Mouse (Mus musculus) T-helper 1 cell (primary cell): ENCODE measurements around the gene Sptb.

Source experiments
- in situ Hi-C: fragments of 300-600 bp; cut with MboI, MseI; formaldehyde crosslinking; loops from one replicate; pipeline ENCODE4 v1.15.1; 2025; ENCODE audit warnings: high pct_unique_total_duplicates

The Sptb gene

DNA sequence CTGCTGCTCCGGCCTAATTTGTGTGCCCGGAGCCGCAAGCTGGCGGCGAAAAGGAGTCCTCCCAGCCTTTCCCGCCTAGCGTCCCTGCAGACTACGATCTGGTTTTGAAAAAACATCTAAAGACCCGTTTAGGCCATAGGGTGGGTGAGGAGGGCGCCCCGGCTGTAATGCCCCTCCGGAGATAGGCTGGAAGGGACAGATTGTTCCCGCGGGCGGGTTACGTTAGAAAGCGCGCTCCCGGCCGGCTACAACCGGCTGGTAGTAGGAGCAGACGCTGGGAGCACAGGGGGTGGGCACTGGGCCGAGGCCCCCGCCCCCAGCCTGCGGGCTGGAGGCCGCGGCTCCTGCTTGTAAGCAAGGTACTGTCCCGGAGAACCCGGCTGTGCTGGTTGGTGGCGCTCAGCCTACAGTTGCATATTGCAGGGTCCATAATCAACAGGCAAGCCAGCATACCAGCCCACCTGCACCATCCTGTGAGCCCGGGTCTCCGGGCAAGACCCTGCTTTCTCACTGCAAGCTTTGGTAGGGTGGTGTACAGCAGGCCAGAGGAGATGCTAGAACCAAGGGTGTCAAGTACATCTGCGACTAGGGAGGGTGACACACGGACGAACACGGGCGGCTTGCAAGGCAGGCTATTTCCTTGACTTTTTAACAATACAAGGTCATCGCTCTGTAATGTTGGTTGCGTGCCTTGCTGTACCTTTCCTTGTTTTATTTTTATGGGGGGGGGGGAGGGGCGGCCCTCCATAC lies at the start of gene Sptb:
TSS of gene Sptb (minus strand) at position 197 of the 750 bp plus-strand sequence.
- in situ Hi-C loops: no loop called here

DNA sequence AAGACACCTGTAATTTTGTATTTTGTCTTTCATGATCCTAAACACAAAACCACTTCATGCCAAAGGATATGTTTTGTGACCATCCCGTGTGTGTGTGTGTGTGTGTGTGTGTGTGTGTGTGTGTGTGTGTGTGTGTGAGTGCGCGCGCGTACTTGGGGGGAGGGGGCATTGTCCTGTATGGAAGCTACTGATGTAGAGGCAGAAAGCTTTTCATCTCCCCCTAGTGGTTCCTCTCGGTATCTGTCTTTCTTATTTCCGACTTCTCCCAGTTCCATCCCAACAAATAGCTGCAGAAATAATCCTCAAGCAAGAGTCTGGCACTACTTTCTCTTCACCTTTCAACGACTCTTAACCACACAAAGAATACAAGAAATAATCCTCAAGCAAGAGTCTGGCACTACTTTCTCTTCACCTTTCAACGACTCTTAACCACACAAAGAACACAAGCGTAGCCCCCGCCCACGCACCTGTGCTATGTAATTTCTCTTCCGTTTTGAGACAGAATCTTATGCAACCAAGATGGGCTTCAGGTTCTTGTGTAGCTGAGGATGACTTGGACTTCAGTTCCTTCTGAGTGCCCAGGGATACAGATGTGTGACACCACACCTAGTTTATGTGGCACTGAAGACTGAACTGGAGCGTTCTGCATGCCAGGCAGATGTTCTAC lies 42.4 kb upstream of the Sptb start:
- in situ Hi-C loops: no loop called here

DNA sequence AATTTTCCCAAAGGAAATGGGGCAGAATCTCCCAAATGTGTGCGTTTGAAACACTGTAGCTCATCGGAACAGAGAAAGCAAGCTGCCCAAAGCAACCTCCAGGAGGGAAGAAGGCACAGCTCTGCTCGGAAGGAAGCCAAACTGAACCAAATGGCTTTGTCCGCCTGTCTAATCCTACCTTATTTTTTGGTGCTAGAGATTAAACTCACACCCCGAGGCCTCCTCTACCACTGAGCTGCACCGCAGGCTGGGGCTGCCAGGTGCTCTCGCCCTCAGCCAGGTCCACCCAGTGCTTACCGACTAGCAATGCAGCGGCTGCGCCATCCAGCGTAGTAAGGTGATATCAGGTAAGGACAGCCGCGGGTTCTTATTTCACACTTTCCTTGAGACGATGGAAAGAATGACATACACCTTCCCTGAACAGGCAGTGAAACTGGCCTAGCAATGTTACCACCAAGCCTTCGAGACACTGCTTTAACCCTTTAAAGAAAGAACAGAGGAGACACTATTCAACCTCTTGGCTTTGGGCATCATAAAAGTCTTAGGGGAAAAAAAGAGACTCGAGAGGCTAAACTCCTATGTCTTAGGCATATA lies 40.6 kb upstream of the Sptb start:
- in situ Hi-C loops: no loop called here

DNA sequence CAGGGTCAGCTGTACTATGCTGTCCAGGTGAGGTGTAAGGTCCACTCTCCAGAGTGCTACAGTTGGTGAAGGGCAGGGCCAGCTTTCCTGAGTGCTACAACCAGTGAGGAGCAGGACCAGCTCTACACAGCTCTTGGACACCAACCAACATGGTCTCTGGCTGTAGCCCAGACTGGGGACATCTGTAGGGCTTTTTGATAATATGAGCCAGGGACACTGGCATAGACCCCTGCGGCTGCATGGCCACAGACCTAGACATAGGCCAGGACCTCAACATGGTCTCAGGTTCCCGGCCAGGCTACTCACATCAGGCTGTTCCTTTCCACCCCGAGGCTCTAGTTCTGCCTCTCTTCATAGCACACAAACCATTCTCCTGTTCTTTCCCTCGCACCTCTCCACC lies 17.6 kb upstream of the Sptb start:
- in situ Hi-C loops: no loop called here

DNA sequence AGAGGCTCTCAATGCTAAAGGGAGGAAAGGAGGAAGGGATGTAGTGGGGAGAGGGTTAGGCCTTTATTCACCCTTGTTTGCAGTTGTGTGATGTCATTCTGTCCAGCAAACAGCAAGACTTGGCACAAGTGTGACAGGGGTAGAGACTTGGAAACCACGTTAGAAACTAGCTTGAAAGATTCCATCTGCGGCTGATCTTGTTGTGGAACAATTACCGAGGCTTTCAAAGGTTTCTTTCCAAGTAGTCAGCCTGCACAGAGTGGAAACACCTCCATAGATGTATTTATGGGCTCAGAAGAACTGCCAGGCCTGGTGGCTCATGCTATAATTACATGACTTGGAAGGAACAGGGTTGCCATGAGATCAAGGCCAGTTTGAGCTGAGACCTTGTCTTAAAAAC lies 11.7 kb upstream of the Sptb start:
- in situ Hi-C loops: no loop called here

DNA sequence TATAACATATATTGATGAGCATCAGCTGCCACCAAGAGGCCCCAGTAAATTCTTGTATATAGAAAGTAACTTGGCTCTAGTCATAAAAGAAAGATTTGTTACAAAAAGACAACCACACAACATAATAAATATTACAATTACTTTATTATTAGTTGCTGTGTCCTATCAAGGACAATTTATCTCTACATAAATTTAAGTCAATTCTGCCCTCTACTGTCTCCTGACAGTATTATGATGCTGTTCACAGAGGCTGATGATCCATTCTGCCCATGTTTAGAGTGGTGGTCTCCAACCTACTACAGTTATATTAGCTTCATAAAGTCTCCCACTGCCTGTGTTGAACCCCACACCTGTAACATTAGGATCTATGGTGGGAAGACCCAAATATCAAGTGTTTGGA lies 10.2 kb upstream of the Sptb start:
- in situ Hi-C loops: no loop called here

DNA sequence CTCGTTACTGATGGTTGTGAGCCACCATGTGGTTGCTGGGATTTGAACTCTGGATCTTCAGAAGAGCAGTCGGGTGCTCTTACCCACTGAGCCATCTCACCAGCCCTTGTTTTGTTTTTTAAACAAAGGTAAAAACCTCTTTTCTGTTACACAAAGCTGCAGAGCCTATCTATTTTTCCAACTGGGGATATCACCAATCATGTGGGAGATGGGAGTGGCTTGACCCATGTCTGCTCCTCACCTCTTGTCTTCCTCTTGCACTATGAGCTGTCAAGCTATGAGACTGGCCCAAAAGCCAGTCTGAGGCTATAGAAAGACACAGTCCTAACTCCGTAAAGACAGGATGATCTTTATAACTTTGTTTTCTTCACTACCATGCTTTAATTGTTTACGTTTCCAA lies 8.0 kb upstream of the Sptb start:
- in situ Hi-C loops: no loop called here

DNA sequence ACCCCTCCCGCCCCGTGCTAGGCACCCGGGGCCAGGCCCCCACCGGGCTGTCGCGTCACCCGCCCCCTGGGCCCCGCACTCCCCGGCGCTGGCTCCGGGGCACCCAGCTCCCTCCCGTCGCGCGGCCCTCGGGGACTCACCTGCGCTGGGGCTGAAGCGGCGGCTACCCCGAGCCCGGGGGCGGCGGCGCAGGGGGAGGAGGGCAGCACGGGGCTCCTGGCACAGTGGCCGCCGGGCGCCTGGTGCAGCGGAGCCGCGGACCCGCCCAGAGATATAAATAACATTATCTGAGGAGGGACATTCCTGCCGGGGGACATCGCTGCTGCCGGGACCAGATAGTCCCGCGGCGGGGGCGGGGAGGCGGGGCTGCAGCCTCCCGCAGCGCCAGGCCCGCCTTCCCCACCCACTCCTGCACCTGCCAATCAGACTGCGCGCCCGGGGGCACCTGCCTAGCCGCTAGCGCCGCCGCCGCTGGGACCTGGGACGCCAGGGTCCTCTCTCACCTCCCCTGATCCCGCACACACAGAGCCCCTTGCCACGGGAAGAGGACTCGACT lies 474 bp downstream of the Sptb start:
- in situ Hi-C loops: no loop called here

DNA sequence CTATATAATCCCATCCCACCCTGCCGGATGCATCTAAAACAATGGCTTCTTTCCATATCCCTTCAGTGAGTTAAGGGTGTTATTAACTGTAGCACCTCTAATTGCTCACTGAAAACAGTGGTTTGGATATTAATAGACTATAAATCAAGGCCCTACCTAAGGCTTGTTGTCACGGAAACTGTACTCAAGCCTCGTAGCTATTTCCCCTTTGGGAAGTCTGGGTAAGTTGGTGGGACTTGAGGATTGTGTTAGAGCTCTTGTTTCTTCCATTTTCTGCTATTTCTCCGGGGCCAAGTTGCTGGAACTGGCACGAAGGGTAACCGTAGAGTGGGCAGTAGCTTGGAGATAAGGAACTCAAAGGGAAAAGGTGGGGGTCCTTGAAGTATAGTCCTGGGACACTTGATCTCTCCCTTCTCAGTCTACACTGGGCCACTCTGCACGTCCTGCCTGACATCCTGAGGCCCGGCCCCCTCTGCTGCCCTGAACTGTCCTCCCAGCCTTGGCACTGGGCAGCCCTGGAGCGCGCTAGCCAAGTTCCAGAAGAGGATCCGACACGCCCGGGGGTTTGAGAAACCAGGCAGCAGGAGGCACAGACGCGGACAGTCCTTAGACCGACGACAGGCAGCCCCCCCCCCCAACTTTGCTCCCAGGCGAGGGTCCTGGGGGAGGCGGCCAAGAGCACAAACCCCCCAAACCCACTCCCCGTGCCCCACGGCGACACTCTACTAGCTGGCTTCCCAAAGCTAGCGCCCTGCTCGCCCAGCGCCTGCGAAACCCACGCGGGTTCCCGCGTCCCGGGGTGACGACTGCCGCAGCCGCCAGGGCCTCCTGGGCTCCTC lies 1.2 kb downstream of the Sptb start:
- in situ Hi-C loops: no loop called here

DNA sequence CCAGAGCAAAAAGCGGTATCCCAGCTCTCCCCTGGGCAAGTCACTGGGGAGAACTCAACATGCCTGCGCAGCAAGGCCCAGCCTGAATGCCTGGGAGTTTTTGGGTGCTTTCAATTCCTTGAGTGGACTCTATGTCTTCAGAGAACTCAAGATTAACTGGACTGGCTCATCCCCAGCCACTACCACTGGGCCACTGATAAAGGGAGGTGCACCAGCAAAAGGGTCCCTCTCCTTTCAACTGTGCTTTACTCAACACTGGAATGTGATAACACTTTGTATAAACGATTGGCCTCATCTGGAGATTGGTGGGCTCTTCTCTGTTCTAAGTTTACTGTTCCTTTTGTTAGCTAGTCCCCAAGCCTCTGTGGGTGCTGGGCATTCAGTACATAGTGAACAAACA lies 2.2 kb downstream of the Sptb start:
- in situ Hi-C loops: no loop called here

DNA sequence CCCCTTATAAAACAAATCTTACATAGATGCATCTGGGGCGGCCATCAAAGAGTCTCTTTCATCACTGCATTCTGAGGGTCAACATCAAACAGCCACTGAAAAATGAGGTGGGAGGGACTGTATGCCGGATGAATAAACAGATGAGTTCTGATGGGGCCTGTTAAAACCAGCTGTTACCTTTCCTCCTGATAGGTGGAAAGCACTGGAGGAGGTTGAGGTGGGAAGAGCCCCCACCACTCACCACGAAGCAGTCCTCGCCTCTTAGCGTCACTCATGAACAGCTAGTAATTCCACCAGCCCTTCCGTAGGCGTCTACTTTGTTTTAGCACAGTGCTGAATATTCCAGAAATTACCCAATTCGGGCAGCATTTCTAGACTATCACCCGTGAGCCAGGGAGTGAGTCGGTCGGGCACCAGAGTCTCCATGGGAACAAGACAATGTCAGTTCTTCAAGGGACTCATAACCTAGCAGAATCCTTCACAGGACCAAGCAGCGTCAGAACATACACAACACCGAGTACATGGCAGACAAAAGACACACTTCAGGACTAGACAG lies 13.9 kb downstream of the Sptb start:
- in situ Hi-C loops: no loop called here

DNA sequence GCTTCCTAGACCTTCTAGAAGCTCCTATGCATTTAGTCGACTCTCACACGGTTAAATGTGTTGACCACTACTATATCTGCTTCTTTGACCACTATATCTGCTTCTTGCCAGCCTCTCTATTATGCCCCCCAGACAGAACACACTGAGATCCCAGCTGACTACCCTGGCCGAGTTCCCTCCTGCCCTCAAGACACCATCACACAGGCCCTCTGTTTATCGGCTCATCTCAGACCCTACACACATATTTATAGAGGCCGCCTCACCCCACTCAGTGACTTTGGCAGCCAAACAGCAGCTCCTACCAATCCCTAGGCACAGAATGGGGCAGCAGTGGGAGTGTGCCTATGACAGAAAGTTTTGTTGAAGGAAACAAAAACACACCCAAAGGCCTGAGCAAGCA lies 14.6 kb downstream of the Sptb start:
- in situ Hi-C loops: no loop called here

DNA sequence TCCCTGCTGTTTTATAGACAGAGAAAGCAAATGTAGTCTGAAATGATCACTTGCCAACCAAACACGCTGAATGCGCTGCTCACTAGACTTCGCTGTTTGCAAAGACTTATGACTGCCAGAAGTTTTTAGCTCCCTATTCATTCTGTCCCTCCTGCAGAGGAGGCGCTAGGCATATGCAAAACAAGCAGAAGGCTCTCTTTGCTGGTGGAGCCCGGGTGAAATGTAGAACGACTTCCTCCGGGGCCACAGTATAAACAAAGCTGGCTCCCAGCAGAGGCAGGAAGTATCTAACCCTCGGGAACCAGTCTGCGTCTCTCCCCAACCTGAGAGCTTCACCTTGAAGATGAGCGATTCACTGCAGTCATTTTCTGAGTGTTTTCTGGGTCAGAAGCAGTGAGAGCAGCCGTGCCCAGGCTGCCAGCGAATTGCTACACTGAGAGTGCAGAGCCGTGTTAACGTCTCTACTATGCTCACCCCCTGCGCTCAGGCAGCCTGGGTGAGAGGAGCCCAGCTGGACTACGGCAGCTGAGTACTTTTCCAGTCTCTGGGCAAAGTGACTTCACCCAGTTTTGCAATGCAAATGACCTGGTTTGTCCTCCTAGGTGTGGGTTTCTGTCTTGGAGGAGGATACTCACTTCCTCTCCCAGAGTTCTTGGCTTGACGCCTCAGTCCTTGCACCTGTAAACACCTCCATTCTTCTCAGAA lies 15.4 kb downstream of the Sptb start:
- in situ Hi-C loops: no loop called here

DNA sequence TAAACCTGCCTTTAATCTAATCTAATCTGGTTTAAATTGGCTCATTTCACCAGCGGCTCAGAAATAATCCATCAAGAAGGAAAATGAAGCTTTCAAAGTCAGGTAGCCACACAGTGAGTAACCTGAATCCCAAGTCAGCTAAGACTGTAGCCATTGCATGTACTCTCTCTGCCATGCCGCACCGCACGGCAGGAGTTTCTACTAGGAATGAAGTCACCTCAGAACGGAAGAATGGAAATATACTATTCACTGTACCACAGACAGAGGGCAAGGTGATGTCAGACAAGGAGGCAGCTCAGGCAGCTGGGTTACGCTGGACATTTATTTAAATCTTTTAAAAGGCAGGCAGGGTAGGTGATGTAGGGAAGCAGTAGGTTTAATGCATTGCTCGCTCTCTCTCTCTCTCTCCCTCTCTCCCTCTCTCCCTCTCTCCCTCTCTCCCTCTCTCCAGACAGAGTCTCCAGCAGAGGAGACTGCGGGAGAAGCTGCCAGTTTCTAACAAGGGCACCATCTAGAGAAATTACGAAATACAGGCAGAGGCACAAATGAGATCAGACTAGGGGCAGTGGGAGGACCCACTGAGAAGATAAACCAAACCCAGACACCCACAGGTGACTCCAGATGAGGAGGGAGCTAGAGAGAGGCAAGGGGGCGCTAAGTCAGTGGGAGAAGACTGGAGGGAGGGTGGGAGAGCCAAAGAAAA lies 22.7 kb downstream of the Sptb start:
- in situ Hi-C loops: no loop called here

DNA sequence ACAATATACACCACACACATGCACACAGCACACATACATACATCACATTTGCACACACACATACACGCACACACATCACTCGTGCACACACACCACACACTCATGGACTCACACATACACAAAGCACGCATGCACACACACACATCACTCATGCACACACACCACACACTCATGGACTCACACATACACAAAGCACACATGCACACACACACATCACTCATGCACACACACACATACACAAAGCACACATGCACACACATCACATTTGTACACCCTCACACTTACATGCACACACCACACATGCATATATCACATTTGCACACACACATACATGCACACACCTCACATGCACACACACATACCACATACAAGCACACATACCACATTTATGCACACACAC lies 24.7 kb downstream of the Sptb start:
- in situ Hi-C loops: no loop called here

DNA sequence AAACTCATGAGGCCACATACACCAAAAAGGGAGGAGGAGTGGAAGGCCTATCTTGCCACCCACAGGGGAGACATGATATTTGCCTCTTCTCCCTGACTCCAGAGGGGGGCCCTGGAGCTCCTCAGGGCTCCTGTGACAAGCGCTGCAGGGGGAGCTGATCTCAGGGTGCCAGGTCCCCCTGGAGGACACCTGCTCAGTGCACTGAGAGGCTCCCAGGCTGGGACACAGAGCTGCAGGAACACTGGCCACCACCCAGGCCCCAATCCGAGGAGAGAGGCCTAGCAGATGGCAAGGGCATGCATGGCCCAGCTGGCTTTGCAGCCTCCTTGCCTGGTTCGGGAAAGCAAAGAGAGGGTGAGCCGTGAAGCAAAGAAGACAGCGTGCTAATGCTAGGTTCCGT lies 25.9 kb downstream of the Sptb start:
- in situ Hi-C loops: no loop called here

DNA sequence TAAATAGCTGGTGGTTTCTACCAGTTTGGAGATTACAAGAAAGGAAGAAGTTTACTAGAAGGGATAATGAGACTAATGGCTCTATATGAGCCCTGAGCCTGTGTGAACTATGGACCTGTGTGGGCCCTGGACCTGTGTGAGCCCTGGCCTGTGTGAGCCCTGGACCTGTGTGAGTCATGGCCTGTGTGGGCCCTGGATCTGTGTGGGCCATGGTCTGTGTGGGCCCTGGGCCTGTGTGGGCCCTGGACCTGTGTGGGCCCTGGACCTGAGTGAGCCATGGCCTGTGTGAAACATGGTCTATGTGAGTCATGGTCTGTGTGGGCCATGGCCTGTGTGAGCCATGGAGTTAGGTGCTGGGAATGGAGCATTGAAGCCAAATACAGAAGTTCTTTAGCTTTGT lies 28.4 kb downstream of the Sptb start:
- in situ Hi-C loops: no loop called here

DNA sequence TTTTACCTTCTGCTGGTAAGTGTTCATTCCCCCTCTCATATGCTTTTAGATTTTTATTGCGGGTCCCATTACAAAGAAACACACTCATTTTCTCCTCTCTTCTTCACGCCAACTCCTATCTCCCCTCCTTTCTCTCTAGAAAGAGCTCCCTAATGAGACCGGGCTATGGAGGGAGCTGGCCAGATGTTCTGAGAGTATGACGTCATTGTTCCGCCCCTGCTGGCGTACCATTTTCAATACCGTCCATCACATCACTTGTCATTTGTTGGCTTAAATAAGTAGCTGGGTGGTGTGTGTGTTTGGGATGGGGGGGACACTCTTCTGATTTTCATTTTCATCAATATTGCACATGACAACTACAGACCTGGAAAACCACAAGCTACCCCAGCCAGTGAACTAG lies 33.3 kb downstream of the Sptb start:
- in situ Hi-C loops: no loop called here

DNA sequence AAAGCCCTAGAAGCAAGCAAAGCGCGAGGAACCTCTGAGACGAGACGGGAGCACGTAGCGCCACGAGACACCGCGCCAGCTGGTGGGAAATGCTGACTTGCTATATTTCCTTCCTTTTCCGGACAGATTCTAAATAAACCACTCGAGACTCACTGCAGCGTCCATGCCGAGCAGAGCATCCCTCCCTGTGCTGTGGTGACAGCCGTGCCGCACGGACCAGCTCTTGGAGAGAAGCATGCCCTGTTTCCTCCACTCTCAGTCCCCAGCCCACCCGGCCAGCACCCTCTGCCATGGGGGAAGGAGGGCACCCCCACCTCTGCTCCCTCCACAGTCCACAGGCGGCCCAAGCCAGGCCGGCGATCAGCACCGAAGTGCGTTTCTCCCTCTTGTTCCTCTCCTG lies 33.9 kb downstream of the Sptb start:
- in situ Hi-C loops: no loop called here

DNA sequence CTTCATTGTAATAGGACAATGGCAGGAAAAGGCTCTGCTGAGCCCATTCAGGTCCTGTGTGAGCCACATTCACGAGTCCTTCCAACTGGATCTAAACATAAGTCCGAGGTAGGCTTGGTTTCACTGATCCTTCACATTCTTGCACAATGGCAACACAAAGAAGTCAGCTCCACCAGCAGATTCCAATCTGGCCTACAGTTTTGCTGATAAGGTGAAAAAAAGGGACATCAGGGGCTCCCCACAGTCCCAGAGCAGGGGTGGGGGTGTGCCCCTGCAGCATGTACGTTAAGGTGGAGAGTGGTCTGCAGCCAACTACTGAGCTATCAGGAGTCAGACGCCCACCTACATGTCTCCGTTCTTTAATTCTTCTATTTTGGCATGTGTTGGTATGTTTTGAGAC lies 35.0 kb downstream of the Sptb start:
- in situ Hi-C loops: no loop called here
